Mouse (Mus musculus): ENCODE results near the gene Gm21974.

GRCm38 (mm10) chr7:127850906-127851305 lies 44.3 kb downstream of the Gm21974 start:
- no peak for TF ChIP-seq CTCF (IDR thresholded peaks at IDR 0.05; ENCODE audit: extremely low read depth, insufficient read depth, insufficient read length, insufficient replicate concordance)
- TF ChIP-seq POLR2A (IDR thresholded peaks at IDR 0.05; ENCODE audit: low read depth, low read length) = no peak
